Mouse (Mus musculus): ENCODE data around the gene Supt16. TPM values are rescaled to one million over a fixed set of nuclear protein-coding genes. Genes with fewer than 3 reads are reported as not detected.

Gene Supt16
- 10 to 100 TPM; 52.2 to 53.9 TPM for total RNA-seq (2021)

DNA sequence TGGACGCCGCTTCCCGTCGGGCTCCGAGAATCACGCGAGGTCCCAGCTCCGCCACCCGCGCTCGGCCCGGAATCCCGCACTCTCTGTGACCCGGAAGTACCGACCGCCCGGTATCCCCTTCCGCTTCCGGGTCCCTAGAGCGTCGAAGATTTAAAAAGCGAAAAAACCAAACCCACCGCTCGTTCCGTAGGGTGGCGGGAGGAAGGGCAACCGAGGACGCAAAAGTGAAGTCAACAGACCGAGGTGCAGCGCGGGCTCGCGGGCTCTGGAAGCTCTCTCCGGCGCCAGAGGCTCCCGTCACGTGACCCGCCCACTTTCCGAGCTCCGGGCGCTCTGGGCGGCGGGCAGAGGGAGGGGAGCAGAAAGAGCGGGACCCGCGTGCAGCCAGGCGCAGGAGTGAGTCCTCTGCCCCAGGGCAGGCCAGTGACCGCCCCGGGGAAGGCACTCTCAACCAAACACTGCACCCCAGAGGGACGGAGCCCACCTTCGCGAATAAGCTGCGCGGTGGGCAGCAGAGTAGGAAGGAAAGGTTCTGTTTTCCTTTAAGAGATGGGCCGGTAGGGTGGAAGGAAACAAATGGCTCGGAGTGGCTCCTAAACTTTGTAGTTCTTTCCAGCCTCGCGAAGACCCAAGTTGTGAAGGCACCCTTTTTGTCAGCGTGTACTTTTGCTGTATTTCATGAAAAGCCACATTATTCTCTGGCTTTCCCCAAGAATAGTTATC is at the start of gene Supt16:
Supt16 (minus strand) TSS at position 261 of the 723 bp plus-strand sequence.
- peak; percentile 79 for DNase-seq

DNA sequence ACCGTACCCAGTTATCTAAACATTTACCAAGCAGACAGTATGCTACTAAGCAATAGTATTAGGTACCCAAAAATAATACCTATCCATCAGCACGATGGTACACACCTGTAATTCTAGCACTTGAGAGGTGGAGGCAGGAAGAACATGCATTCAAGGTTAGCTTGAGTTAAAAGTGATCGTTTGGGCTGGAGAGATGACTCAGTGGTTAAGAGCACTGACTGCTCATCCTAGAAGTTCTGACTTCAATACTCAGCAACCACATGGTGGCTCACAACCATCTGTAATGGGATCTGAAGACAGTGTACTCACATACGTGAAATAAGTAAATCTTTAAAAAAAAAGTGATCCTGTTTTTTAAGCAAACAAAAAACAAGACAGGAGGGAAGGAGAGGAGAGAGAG is 48.9 kb upstream of the Supt16 start:
- no peak for DNase-seq

DNA sequence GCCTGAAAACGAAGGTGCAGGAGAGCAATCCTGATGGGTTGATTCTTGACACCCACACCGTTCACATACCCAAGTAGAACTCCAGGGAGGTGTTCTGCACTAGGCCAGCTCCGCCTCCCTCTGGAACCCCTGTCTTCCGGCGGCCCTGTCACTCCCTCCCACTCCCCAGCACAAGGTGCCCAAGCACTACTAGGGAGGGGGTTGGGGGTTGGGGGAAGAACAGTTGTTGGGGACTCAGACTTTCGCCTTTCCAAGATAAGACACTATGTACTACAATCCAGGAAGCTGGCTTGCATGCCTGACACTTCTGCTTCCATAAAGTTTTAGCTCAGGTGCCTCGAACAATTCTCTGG is 47.5 kb upstream of the Supt16 start:
- DNase-seq: no peak

DNA sequence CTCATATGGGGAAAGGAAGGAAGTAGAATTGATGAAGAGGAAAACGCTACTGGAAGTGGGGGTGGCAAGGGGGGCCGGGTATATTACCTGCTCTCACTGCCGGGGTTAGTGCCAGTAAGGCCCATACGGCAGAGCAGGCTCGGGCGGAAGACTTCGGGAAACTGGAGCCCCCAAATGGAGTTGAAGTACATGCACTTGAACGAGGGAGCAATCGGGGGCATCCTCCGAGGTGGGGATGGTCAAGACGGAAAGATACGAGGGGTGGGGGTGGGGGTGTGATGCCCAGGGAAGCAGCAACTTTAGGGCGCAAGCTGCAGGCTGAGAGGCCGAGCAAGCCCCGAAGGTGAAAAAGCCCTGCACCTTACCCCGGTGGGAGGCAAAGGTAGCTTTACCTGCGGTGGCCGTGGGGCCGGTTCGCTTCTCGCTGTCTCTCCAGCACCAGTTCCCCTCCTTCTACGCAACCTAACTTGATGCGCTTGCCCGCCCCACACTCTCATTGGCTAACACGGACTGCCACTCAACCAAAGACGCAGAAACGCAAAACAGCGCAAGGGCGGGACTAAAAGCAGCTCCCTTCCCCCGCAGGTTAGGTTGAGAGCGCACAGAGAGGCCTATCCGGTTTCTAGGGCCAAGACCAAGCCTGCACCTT is 46.9 kb upstream of the Supt16 start:
- peak; percentile 98 to 99 for DNase-seq

DNA sequence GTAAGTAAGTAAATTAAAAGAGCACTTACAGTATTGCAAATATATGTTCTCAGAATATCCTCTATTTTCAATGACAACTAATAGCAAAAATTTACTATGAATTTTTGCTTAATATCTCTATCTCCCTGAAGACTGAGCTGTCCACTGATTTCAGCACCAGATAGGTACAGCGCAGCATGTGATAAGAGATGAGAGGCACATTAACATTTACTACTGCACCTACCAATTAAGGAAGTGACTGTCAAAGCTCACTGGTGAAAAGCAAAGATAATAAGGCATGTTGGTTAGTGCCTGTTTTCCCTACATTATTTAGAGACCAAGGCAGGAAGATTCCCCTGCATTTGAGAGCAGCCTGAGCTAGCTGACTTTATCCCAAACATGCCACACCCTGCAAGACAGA is 39.0 kb upstream of the Supt16 start:
- no peak for DNase-seq

DNA sequence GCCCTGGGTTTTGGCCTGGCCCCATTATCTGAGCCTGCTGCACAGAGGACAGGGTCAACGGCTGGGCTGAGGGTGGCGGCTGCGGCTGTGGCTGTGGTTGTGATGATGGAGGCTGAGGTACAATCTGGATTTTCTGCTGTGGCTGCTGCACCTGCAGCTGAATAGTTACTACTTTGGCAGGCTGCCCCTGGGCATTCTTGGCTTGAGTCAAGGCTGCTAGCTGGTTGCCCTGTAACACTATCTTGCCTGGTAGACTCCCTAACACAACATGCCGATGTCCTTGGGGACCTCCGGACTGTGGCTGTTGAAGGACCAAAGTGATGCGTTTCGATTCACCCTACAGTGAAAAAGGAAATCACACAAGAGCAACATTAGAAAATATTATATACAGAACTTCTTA is 37.9 kb upstream of the Supt16 start:
- no peak for DNase-seq

DNA sequence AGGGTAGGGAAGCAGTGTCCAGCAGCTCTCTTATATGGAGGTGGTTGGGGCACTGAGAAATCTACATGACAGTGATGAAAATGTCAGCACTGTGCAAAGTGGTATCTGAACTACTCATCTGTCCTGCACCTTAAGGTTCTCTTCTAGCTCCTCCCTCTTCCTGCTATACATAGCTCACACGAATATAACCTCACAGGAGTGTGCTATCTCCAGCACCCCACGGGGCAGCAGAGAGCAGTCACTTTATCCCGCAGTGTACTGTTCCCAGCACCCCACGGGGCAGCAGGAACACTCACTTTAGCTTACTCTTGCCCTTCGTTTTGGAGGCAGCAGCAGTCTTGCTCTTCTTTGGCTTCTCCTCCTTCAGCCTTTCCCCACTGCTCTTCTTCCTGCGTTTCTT is 35.0 kb upstream of the Supt16 start:
- DNase-seq: no peak

DNA sequence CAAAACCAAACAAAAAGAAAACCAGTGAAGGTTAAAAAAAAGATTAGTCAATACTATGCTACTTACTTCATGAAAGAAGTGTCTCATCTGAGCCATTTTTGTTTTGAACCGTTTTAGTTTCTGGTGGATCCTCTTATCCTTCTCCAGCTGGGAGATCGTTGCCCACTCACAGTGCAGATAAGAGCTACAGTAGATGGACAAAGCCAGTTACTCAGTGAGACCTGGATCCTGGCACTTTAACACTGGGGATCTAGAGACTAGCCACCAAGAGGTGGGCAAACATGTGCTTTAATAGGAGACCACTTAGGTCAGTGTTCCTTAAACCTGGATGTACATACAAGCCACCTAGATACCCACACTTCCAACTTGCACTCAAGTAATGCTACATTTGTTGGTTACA is 28.8 kb upstream of the Supt16 start:
- DNase-seq: no peak

DNA sequence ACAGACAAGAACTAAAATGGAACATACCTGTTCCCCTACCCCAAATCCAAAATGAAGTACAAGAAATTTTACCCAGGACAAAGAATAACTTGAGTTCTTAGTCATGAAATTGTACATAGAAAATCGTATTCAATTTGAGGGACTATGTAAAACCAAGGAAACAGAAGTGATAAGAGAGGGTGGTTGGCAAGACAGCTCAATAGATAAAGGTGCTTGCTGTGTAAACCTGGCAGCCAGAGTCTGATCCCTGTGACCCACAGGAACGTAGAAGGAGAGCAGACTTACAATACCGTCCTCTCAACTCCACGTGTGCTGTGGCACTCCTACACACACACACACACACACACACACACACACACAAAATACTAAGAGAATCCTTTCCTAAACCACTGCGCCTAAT is 20.0 kb upstream of the Supt16 start:
- no peak for DNase-seq

DNA sequence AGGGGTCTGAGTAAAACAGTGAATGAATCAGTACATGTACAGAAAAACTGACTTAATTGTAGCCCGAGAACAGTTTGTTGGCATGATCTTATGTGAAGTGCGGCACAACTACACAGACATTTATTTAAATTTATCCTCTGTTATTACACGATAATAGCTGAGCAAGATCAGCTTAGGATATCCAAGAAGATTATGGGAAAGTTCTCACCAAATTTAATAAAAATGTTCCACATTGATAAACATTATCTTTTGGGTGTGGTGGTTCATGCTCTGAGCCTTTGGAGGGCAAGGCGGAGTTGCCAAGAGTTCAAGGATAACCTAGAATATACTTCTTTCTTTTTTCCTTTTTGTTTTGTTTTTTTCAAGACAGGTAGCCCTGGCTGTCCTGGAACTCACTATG is 2.2 kb upstream of the Supt16 start:
- DNase-seq: no peak

DNA sequence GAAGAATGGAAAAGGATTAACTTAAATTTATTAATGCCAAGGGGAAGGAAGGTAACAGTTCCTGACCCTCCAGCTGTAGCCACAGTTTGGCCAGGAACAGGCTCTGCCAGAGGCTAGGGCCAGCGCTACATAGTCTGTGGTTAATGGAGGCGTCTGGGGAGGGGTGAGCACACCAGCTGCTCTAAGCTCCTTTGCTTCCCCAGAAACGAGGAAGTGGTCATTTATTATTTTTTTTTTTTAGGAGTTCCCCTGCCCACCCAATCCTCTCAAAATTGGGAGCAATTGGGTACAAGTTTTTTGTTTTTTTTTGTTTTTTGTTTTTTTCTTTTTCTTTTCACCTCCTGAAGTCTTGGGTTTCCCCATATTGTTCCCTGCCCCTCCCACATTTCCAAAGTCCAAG is 925 bp upstream of the Supt16 start:
- DNase-seq: no peak

DNA sequence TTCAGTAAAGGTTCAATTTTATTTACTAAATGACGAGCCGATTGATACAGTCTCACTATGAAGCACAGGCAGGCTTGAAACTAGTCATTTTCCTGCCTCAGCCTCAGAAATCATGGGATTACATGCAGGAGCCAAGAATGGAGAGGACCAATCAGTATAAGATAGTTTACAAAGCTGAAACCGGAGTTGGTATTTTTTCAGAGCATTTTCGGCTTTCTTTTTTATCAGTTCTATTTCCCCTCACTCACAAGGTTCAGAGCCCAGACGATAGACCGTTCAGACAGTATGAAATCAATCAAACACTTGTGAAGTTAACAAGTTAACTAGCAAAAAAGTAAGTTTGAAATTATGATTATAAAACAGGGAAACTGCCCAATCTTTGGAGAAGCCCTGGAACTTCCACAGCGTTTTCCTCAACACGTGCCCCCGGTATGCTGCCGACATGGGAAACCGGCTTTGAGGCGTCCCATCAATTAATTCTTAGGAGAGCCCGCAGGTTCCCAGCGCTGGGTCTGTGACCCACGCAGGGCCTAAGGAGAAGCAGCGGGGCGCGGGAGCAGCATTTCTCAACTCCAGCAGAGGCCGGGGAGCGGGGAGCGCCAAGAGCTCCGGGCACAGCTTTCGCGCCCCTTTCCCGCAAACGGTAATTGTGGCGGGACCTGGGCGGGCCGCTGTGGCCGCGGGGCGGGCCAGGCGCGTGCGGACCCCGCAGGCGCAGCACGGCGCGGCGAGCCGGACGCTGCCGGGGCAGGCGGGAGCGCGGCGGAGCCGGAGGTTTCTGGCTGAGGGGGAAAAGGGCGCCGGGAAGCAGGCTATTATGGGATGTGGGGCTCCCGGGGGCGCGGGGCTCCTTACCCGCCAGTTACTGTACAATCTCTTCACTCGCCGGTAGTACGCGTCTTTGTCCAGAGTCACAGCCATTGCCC is 723 bp downstream of the Supt16 start:
- DNase-seq: no peak

DNA sequence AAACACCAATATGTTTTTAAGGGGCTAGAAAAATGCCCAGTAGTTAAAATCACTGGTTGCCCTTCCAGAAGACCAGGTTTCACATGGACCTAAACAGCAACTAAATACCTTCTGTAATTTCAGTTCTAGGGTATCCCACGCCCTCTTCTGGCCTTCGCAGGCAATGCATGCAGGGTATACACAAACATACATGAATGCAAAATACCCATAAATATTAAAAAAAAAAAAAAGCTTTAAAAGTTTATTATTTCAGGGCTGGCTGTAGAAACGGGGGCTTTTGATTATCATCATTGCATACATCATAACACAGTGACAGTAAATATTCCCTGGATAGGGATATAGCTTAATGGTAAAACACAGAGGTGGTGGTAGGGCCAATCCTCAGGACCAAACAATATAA is 1.5 kb downstream of the Supt16 start:
- DNase-seq: no peak

DNA sequence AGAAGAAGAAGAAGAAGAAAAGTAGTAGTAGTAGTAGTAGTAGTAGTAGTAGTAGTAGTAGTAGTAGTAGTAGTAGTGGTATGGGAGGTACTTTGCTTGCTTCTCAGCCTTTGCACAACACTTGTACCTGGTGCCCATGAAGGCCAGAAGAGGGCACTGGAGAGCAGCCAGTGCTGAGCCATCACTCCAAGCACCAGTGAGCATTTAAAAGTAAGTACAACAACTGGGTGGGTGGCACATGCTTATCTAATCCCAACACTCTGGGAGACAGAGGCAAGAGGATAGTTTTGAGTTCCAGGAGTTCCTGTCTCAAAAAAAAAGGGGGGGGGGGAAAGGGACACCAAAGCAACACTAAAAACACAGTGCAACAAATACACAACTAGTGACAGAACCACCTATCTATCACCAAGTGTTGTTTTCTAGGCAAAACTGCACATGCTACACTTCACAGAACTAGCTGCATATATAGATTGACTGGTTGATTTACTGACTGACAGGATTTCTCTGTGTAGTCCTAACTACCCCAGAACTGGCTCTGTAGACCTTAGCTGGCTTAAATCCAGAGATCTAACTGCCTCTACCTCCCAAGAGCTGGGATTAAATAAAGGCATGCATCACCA is 6.4 kb downstream of the Supt16 start:
- no peak for DNase-seq

DNA sequence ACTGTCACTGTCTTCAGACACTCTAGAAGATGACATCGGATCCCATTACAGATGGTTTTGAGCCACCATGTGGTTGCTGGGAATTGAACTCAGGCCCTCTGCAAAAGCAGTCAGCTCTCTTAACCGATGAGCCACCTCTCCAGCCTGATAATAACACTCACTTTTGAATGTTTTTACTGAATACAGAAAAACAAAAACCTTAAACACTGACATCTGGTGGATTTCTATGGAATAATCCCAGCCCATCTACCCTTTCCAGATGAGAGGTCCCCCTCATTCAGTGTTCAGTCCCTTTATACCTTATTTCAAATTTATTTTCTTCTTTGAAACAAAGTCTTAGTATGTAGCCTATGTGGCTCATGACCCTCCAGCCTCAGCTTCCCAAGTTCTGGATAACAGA is 7.7 kb downstream of the Supt16 start:
- no peak for DNase-seq

DNA sequence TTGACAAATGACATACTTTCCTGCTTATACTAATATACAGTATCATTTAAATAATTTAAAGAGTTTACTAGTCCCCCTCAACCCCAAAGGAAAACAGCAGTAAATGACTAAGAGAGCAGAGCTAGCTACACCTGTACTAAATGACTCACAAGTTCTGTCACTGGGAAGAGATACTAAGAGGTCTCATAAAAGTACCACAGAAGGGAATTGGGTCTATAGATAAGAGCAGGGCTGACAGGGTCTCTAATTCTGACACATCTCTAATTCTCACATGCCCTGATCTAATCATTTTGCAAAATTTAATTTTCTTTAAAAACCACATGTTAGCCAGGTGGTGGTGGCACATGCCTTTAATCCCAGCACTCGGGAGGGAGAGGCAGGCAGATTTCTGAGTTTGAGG is 8.4 kb downstream of the Supt16 start:
- DNase-seq: no peak

DNA sequence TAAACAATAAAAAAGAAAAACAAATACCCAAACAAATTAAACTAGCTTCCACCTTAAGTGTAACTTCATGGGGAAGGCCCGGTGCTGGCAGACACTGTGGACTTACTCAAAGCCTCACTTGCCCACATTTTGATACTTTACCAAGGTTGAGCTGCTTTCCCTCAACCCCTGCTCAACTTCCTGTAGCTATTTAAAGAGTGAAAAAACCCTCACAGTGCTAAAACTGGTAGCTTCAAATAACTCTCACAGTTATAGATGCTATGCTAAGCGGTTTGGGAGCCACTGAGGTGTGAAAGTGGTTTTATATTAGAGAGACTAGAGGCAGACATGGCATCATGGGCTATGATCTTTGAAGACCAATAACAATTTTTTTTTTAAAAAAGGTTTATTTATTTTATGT is 30.6 kb downstream of the Supt16 start:
- DNase-seq: no peak

DNA sequence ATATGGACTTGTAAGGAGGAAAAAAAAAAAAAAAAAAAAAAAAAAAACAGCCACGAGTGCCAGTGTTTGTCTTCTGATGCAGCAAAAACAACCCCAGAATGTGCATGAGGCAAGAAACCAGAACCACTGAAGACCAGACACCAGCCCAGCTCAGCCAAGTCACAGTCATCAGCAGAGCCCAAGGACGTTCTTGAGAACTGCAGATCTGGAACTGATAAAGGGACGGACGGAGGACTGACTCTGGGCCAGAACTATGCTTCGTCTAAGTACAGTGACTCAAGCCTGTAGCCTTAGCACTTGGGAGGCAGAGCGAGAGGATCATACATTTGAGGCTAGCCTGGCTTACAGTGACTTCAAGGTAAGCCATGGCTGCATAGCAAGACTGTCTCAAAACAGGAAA is 36.3 kb downstream of the Supt16 start:
- no peak for DNase-seq

DNA sequence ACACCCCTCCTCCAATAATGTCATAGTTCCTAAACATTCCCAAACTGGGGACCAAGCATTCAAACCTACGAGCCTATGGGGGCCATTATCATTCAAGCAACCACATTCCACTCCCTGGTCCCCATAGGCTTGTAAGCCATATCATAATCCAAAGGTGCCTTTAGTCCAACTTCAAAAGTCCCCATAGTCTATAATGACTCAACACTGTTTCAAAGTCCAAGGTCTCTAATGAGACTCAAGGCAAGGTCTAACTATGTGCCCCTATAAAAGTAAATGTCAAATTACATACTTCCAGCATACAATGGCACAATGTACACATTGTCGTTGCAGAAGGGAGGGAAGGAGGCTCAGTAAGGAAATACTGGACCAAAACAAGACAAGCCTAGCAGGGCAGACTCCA is 42.2 kb downstream of the Supt16 start:
- no peak for DNase-seq

DNA sequence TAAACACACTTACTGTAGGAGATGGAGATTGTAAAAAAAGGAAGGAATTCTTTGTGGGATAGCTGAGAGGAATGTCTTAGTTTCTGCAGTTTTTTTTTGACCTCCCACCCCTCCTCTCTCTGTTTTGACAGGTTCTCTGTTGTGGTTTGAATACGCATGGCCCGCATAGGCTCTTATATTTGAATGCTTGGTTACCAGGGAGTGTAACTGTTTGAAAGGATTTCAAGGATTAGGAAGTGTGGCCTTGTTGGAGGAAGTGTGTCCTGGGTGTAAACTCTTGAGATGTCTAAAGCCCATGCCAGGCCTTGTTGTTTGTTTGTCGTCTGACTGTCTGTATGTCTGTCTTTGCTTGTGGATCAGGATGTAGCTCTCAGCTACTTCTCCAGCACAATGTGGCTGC is 44.6 kb downstream of the Supt16 start:
- DNase-seq: no peak

DNA sequence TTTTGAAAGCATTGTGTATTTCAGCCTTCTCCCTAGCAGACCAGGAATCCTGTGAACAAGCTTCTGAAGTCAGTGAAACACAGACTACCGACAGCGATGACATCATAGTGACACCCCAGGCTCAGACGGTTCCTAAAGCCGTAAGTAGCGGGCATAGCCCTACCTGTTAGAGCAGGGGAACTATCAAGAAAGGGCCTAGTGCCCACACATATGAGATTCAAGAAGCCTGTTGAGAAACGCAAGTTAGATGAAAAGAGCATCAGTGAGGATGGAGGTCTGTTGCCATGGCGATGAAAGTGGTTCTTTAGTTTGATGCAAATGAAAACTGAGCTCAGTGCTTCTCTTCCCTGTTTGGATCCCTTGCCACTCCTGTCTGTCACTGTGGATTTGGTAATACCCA is 45.0 kb downstream of the Supt16 start:
- peak; percentile 26 to 40 for DNase-seq

DNA sequence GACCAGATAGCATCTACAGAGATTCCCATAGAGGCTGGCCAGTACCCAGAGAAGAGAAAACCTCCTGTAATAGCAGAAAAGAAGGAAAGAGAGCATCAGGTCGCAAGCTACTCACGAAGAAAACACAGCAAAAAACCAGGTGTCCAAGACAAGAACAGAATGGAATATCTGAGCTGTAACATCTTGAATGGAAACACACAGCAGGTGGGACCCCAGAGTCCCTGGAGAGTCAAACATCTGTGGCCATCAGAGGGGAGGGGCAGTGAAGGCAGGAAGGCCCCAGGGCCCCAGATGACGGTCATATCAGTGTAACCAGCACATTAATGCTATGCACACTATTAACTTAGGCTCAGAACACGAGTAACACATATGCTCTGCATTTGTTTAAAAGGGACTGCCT is 47.3 kb downstream of the Supt16 start:
- no peak for DNase-seq

DNA sequence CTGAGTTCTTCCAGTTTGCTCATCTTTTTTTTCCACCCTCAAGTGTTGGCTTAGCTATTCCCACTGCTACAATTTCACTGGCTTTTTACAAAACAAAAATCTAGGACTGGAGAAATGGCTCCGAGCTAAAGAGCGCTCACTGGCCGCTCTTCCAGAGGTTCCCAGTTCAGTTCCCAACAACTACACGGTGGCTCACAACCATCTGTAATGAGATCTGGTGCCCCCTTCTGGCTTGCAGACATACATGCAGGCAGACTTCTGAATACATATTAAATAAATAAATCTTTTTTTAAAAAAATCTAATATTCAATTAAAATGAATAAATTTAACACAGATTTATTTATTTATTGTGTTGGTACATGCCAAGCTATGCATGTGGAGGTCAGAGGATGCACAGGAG is 50.7 kb downstream of the Supt16 start:
- no peak for DNase-seq

Measured in layer of hippocampus, postnatal 36 days (tissue).